Comparison of ENCODE assay signal across 16 mouse cellular contexts in the genomic region with DNA sequence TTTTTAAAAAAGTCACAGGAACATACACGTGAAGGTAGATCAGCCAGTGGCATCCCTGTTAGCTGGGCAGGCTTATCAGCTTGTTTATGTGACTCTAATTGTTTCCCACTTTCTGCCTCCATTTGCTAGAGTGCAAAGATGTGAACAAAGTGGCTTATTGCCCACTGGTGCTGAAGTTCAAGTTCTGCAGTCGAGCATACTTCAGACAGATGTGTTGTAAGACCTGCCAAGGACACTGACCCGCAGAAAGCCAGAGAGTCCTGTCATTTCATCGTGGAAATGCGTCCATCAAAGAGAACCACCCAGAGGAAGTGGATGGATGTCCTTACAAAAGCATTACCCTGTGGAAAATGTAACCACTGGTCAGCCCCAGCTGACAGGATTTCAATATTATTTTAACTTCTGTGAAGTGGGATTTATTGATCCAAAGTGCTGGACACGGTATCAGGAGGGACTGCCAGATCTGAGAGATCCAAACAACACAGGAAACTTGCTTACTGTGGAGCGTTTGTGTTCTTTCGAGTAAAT.
A peak's percentile ranks its signal among the peaks of the same experiment; 100 is the strongest.
DNase-seq lines count a peak whose midpoint lies in the region; ATAC-seq lines count a peak whose summit lies in the region.
"Had no signal": no experiment of that assay in that cellular context is flagged by ENCODE, and none has a peak within 500 bp of the region (broad histone marks: within the 10 kb centered on the region; RNA-seq: fewer than 3 reads in every experiment).

No protein-coding gene starts in this region.

- no peak overlapping the region for H3K4me3 ChIP-seq in neural tube, embryonic 15.5 days (replicated peaks)
- H3K4me3 ChIP-seq: gastrocnemius, adult 2 months; midbrain, embryonic 12.5 days had no signal

- H3K9ac ChIP-seq in neural tube, embryonic 15.5 days (replicated peaks), result no peak overlapping the region
- H3K9ac ChIP-seq: midbrain, embryonic 12.5 days had no signal

- no peak overlapping the region for H3K4me2 ChIP-seq in neural tube, embryonic 15.5 days
- H3K4me2 ChIP-seq: midbrain, embryonic 12.5 days had no signal

- no peaks in the 10 kb centered on the region for H3K4me1 ChIP-seq in neural tube, embryonic 15.5 days
- H3K4me1 ChIP-seq: midbrain, embryonic 12.5 days had no signal

- ATAC-seq in neural tube, embryonic 15.5 days (ENCODE audit: low FRiP score), result no peak
- ATAC-seq: forebrain, embryonic 16.5 days had no signal

- no peak overlapping the region for H3K27ac ChIP-seq in neural tube, embryonic 15.5 days (replicated peaks)
- H3K27ac ChIP-seq: gastrocnemius, adult 2 months; midbrain, embryonic 12.5 days had no signal

- 77% methylated on average over 8 of the region's 8 CpGs for WGBS in neural tube, embryonic 15.5 days

- DNase-seq in adrenal gland, adult 8-10 months, result peak; percentile 11
- no peak for DNase-seq in adrenal gland, adult 18-20 months (ENCODE audit: low spot score in 2 of 2)
- DNase-seq in kidney, postnatal 25 days, result peak; percentile 11 to 45
- no peak for DNase-seq in kidney, adult 9 months
- peak; percentile 12 for DNase-seq in neural tube, embryonic 10.5 days (ENCODE audit: extremely low spot score, low spot score)
- no peak for DNase-seq in thymus, postnatal 25 days
- DNase-seq in cerebellum, adult 9-10 months, result no peak
- DNase-seq: B cell, adult 2 months; cerebellum, adult 18-20 months; gastrocnemius, adult 2 months; layer of hippocampus, adult 9-11 months; right cerebral cortex, postnatal 4 days; thymus, postnatal 14 days had no signal

- H3K9me3 ChIP-seq in neural tube, embryonic 15.5 days (replicated peaks), result no peaks in the 10 kb centered on the region
- H3K9me3 ChIP-seq: midbrain, embryonic 12.5 days had no signal

- H3K36me3 ChIP-seq in neural tube, embryonic 15.5 days, result no peaks in the 10 kb centered on the region
- H3K36me3 ChIP-seq: midbrain, embryonic 12.5 days had no signal

- H3K27me3 ChIP-seq in neural tube, embryonic 15.5 days (replicated peaks), result no peaks in the 10 kb centered on the region
- H3K27me3 ChIP-seq: midbrain, embryonic 12.5 days had no signal

Comparison
In these comparisons a context has a peak if more than half of its experiments do, and no peak if none do; other contexts are left out.
1. DNase-seq: peak in adrenal gland, adult 8-10 months (single experiment), kidney, postnatal 25 days (2 of 2) and neural tube, embryonic 10.5 days (single experiment); none in adrenal gland, adult 18-20 months (0 of 2), kidney, adult 9 months (single experiment), thymus, postnatal 25 days (single experiment) and cerebellum, adult 9-10 months (single experiment).